Mouse (Mus musculus): ENCODE measurements around the gene Egln3.

DNA sequence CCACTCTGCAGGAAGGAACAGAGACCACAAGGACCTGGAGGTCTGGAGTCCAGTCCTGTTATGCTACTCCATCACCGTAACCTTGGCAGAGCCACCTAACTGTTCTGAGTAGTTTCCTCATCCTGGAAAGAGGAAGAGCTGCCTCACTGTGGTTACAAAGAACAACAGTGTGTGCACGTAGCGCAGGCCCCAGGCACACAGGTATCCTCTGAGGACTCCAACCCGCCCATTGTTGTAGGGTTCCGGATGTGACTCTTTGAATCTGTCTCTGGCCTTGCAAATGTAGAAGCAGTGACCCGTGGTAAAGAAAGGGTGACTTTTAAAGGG lies 39.0 kb downstream of the Egln3 start:
- TF ChIP-seq HCFC1 (IDR thresholded peaks at IDR 0.05; ENCODE audit: borderline replicate concordance, insufficient read depth, low read length) (no peak), ZNF384 (IDR thresholded peaks at IDR 0.05; ENCODE audit: low read depth, low read length) (no peak), MAFK (IDR thresholded peaks at IDR 0.05; ENCODE audit: insufficient read depth, low read depth, low read length) (no peak), CHD2 (IDR thresholded peaks at IDR 0.05; ENCODE audit: low read depth, low read length) (no peak)
